Mouse (Mus musculus): Measurements from ENCODE around the gene Gse1. TPM values are rescaled to one million over a fixed set of nuclear protein-coding genes. Genes with fewer than 3 reads are reported as not detected.

Gene Gse1
- total RNA-seq, 2 experiments from 2014 or later = 8.4 to 32.7 TPM

GRCm38 (mm10) chr8:120431042-120431441 lies 202.8 kb downstream of the Gse1 start:
- no peak for ATAC-seq (replicated peaks; ENCODE audit: poor library complexity, severe bottlenecking)

- no peak for ATAC-seq (replicated peaks; ENCODE audit: poor library complexity, severe bottlenecking)
These were observed 204.2 kb downstream of the Gse1 start for GRCm38 (mm10) chr8:120432438-120432837.

- no peak for ATAC-seq (replicated peaks; ENCODE audit: poor library complexity, severe bottlenecking)
These were observed 204.9 kb downstream of the Gse1 start for GRCm38 (mm10) chr8:120433143-120433542.

GRCm38 (mm10) chr8:120433734-120434133 lies 205.5 kb downstream of the Gse1 start:
- ATAC-seq (replicated peaks; ENCODE audit: poor library complexity, severe bottlenecking) = no peak

GRCm38 (mm10) chr8:120435781-120436180 lies 207.5 kb downstream of the Gse1 start:
- ATAC-seq (replicated peaks; ENCODE audit: poor library complexity, severe bottlenecking) = peak; percentile 14

GRCm38 (mm10) chr8:120436491-120437030 lies 208.3 kb downstream of the Gse1 start:
- peak; percentile 52 for ATAC-seq (replicated peaks; ENCODE audit: poor library complexity, severe bottlenecking)

- ATAC-seq (replicated peaks; ENCODE audit: poor library complexity, severe bottlenecking) = peak; percentile 53
These were observed 209.0 kb downstream of the Gse1 start for GRCm38 (mm10) chr8:120437207-120437606.

- no peak; the same call in 1 of the 2 replicates for ATAC-seq (replicated peaks; ENCODE audit: poor library complexity, severe bottlenecking)
These were observed 209.6 kb downstream of the Gse1 start for GRCm38 (mm10) chr8:120437666-120438395.

GRCm38 (mm10) chr8:120439309-120439708 lies 211.1 kb downstream of the Gse1 start:
- no peak for ATAC-seq (replicated peaks; ENCODE audit: poor library complexity, severe bottlenecking)

GRCm38 (mm10) chr8:120440739-120441138 lies 212.5 kb downstream of the Gse1 start:
- ATAC-seq (replicated peaks; ENCODE audit: poor library complexity, severe bottlenecking) = no peak

- no peak for ATAC-seq (replicated peaks; ENCODE audit: poor library complexity, severe bottlenecking)
These were observed 213.4 kb downstream of the Gse1 start for GRCm38 (mm10) chr8:120441637-120442036.

- no peak for ATAC-seq (replicated peaks; ENCODE audit: poor library complexity, severe bottlenecking)
These were observed 214.2 kb downstream of the Gse1 start for GRCm38 (mm10) chr8:120442306-120443003.

- peak; percentile 98 for ATAC-seq (replicated peaks; ENCODE audit: poor library complexity, severe bottlenecking)
These were observed 217.0 kb downstream of the Gse1 start for GRCm38 (mm10) chr8:120445249-120445648.

GRCm38 (mm10) chr8:120448131-120448530 lies 219.9 kb downstream of the Gse1 start:
- no peak for ATAC-seq (replicated peaks; ENCODE audit: poor library complexity, severe bottlenecking)

GRCm38 (mm10) chr8:120449139-120449538 lies 220.9 kb downstream of the Gse1 start:
- no peak for ATAC-seq (replicated peaks; ENCODE audit: poor library complexity, severe bottlenecking)

- ATAC-seq (replicated peaks; ENCODE audit: poor library complexity, severe bottlenecking) = no peak
These were observed 221.4 kb downstream of the Gse1 start for GRCm38 (mm10) chr8:120449608-120450031.

GRCm38 (mm10) chr8:120452111-120452510 lies 223.9 kb downstream of the Gse1 start:
- no peak for ATAC-seq (replicated peaks; ENCODE audit: poor library complexity, severe bottlenecking)

- ATAC-seq (replicated peaks; ENCODE audit: poor library complexity, severe bottlenecking) = no peak
These were observed 226.1 kb downstream of the Gse1 start for GRCm38 (mm10) chr8:120454404-120454803.

- no peak for ATAC-seq (replicated peaks; ENCODE audit: poor library complexity, severe bottlenecking)
These were observed 232.1 kb downstream of the Gse1 start for GRCm38 (mm10) chr8:120460375-120460774.

GRCm38 (mm10) chr8:120462119-120462551 lies 233.9 kb downstream of the Gse1 start:
- ATAC-seq (replicated peaks; ENCODE audit: poor library complexity, severe bottlenecking) = no peak

- ATAC-seq (replicated peaks; ENCODE audit: poor library complexity, severe bottlenecking) = no peak
These were observed 234.4 kb downstream of the Gse1 start for GRCm38 (mm10) chr8:120462611-120463010.
